Mouse (Mus musculus) CH12.LX (cell line): ENCODE data around the gene Artn. TPM values are rescaled to one million over a fixed set of nuclear protein-coding genes. Genes with fewer than 3 reads are reported as not detected.

Source experiments
- DNase-seq: peaks from one replicate; pipeline ENCODE4 v3.0.0-alpha.2; 2013; ENCODE audit errors: extremely low read depth
- H3K27ac ChIP-seq: 2 replicates; pipeline ENCODE4 v1.5.1; 2012; ENCODE audit warnings: low read depth, mild to moderate bottlenecking, control low read depth, moderate library complexity; ENCODE audit not compliant: insufficient read depth
- H3K27me3 ChIP-seq: replicated peaks from 2 replicates; pipeline ENCODE3; 2012; ENCODE audit warnings: inconsistent platforms
- H3K36me3 ChIP-seq, 2 experiments: replicated peaks in 1 of 2; 2 replicates each; pipeline versions ENCODE3 to v1.6.1; 2012; ENCODE audit warnings: inconsistent platforms in 1 of 2, low read length in 1 of 2, mild to moderate bottlenecking in 1 of 2, mixed read lengths in 1 of 2, moderate library complexity in 1 of 2; ENCODE audit not compliant: control insufficient read depth in 1 of 2, insufficient read depth in 1 of 2
- H3K4me1 ChIP-seq, 2 experiments: 2 replicates each; pipeline ENCODE4 v1.6.1; 2012; ENCODE audit warnings: inconsistent platforms in 1 of 2, moderate library complexity in 1 of 2; ENCODE audit not compliant: insufficient read depth in 2 of 2, control insufficient read depth in 1 of 2
- H3K4me2 ChIP-seq: 2 replicates; pipeline ENCODE4 v1.6.1; 2012; ENCODE audit warnings: low read depth, mild to moderate bottlenecking, control low read depth; ENCODE audit not compliant: poor library complexity, insufficient read depth, severe bottlenecking
- H3K4me3 ChIP-seq, 3 experiments: fragments of 150-350 bp in 1 of 3; sonication (generic) in 1 of 3; replicated peaks in 1 of 3; 2 replicates each; pipeline versions ENCODE3 to v1.5.1; 2011 to 2012; ENCODE audit warnings: low read depth in 2 of 3, low read length in 2 of 3, mild to moderate bottlenecking in 2 of 3, moderate library complexity in 2 of 3, control low read depth in 1 of 3, improper control_type of control experiment in 1 of 3, inconsistent platforms in 1 of 3, mixed read lengths in 1 of 3; ENCODE audit not compliant: poor library complexity in 1 of 3
- H3K79me2 ChIP-seq: replicated peaks from 2 replicates; pipeline ENCODE4 v1.6.1; 2012; ENCODE audit warnings: mild to moderate bottlenecking, moderate library complexity; ENCODE audit not compliant: control insufficient read depth, poor library complexity, insufficient read depth, severe bottlenecking; ENCODE audit errors: extremely low read depth
- H3K9ac ChIP-seq: 2 replicates; pipeline ENCODE4 v1.6.1; 2012; ENCODE audit warnings: low read depth, mild to moderate bottlenecking, control low read depth, moderate library complexity; ENCODE audit not compliant: insufficient read depth
- H3K9me3 ChIP-seq: replicated peaks from 2 replicates; pipeline ENCODE3; 2012; ENCODE audit warnings: low read length, inconsistent platforms, mixed read lengths
- BHLHE40 ChIP-seq: IDR thresholded peaks from 2 replicates; pipeline ENCODE4 v1.6.1; 2011; ENCODE audit warnings: mild to moderate bottlenecking, low read depth, low read length, improper control_type of control experiment
- ETS1 ChIP-seq: conservative IDR thresholded peaks from 2 replicates; pipeline ENCODE4 v1.6.1; 2012; ENCODE audit warnings: low read depth, mild to moderate bottlenecking, inconsistent platforms, low read length, improper control_type of control experiment, moderate library complexity
- GABPA ChIP-seq: IDR thresholded peaks from 2 replicates; pipeline ENCODE4 v1.6.1; 2012; ENCODE audit warnings: low read depth, low read length, improper control_type of control experiment, inconsistent platforms; ENCODE audit not compliant: insufficient replicate concordance
- IRF4 ChIP-seq: IDR thresholded peaks from 2 replicates; pipeline ENCODE4 v1.6.1; 2014; ENCODE audit warnings: low read depth, mild to moderate bottlenecking, inconsistent platforms, low read length, improper control_type of control experiment
- JUN ChIP-seq: IDR thresholded peaks from 2 replicates; pipeline ENCODE4 v1.6.1; 2011; ENCODE audit warnings: low read depth, mild to moderate bottlenecking, low read length, improper control_type of control experiment, moderate library complexity; ENCODE audit not compliant: insufficient read depth
- MAZ ChIP-seq: IDR thresholded peaks from 2 replicates; pipeline ENCODE4 v1.6.1; 2012; ENCODE audit warnings: low read depth, mild to moderate bottlenecking, inconsistent platforms, low read length, improper control_type of control experiment, moderate library complexity
- MEF2A ChIP-seq: IDR thresholded peaks from 2 replicates; pipeline ENCODE4 v1.6.1; 2014; ENCODE audit warnings: low read depth, mild to moderate bottlenecking, inconsistent platforms, low read length, improper control_type of control experiment, borderline replicate concordance
- MYC ChIP-seq: IDR thresholded peaks from 2 replicates; pipeline ENCODE4 v1.6.1; 2011; ENCODE audit warnings: low read depth, mild to moderate bottlenecking, improper control_type of control experiment, low read length
- NELFE ChIP-seq: IDR thresholded peaks from 2 replicates; pipeline ENCODE4 v1.6.1; 2011; ENCODE audit warnings: low read depth, low read length, improper control_type of control experiment
- POLR2A ChIP-seq: IDR thresholded peaks from 2 replicates; pipeline ENCODE4 v1.6.1; 2011; ENCODE audit warnings: low read depth, mild to moderate bottlenecking, improper control_type of control experiment, low read length
- SIN3A ChIP-seq: IDR thresholded peaks from 2 replicates; pipeline ENCODE4 v1.6.1; 2012; ENCODE audit warnings: low read length, improper control_type of control experiment, inconsistent platforms
- SMC3 ChIP-seq: IDR thresholded peaks from 2 replicates; pipeline ENCODE4 v1.6.1; 2011; ENCODE audit warnings: low read depth, low read length, improper control_type of control experiment
- TBP ChIP-seq: conservative IDR thresholded peaks from 2 replicates; pipeline ENCODE4 v1.6.1; 2011; ENCODE audit warnings: low read depth, low read length, improper control_type of control experiment
- ZKSCAN1 ChIP-seq: IDR thresholded peaks from 2 replicates; pipeline ENCODE4 v1.6.1; 2012; ENCODE audit warnings: low read depth, inconsistent platforms, low read length, improper control_type of control experiment, borderline replicate concordance
- ZMIZ1 ChIP-seq: IDR thresholded peaks from 2 replicates; pipeline ENCODE4 v1.6.1; 2012; ENCODE audit warnings: low read depth, mild to moderate bottlenecking, inconsistent platforms, low read length, improper control_type of control experiment
- dilution Hi-C: fragments of 300-500 bp; cut with MboI; formaldehyde crosslinking; loops from 2 replicates; pipeline ENCODE4 v1.14.3; 2020; ENCODE audit warnings: low sequenced_read_pairs; ENCODE audit not compliant: extremely low pct_unique_long_range_greater_than_20kb, extremely low pct_ligation_motif_present
- in situ Hi-C: fragments of 300-500 bp; cut with MboI; formaldehyde crosslinking; loops from 3 replicates; pipeline ENCODE4 v1.14.3; 2019; ENCODE audit warnings: low sequenced_read_pairs, low pct_ligation_motif_present, low pct_unique_long_range_greater_than_20kb, mixed read lengths
- polyA plus RNA-seq: library from polyadenylated mRNA; unstranded; fragments of >175 nt; gene quantifications from 2 replicates; pipeline ENCODE4 v1.2.1, GENCODE M21; 2012; ENCODE audit warnings: low read depth; ENCODE audit not compliant: insufficient read length
- total RNA-seq, 2 experiments: library from RNA; depleted of rRNA; stranded (reverse); fragments of 300-350 nt in 1 of 2; fragments of >200 nt in 1 of 2; gene quantifications; 2 replicates each; pipeline ENCODE4 v1.2.3; 2012 to 2014

Gene Artn
- total and polyA plus RNA-seq, 3 experiments, result not detected

GRCm38 (mm10) chr4:117912685-117913273 is 16.8 kb downstream of the Artn start:
- Histone ChIP-seq H3K36me3 (peaks cover 17 to 55% of the 10 kb centered on the region in 2 experiments), H3K79me2 (peaks cover 12% of the 10 kb centered on the region; the same call in 1 of the 2 replicates), H3K9ac (no peak overlapping the region), H3K27me3 (no peaks in the 10 kb centered on the region), H3K9me3 (no peaks in the 10 kb centered on the region)
- in situ Hi-C loops, result loop anchor here (10.0 kb wide), 1 partner anchor 152 kb away; no protein-coding TSS in a partner anchor
- no peak for DNase-seq
- no peak for TF ChIP-seq SMC3
- TF ChIP-seq, all 38 proteins: peak for 0
- Histone ChIP-seq H3K27ac (no peak overlapping the region), H3K4me2 (no peak overlapping the region), H3K4me1 (peaks cover 6 to 53% of the 10 kb centered on the region in 2 experiments; a peak in 3 of 4 replicates), H3K4me3 (no peak overlapping the region)
- dilution Hi-C loops, result no loop called here

GRCm38 (mm10) chr4:117912131-117912561 is 17.4 kb downstream of the Artn start:
- Histone ChIP-seq H3K27me3 (no peaks in the 10 kb centered on the region), H3K27ac (no peak overlapping the region), H3K9me3 (no peaks in the 10 kb centered on the region), H3K36me3 (peaks cover 21 to 57% of the 10 kb centered on the region in 2 experiments), H3K79me2 (peaks cover 12% of the 10 kb centered on the region; the same call in 1 of the 2 replicates), H3K4me1 (peaks cover 6 to 49% of the 10 kb centered on the region in 2 experiments; a peak in 3 of 4 replicates), H3K4me2 (no peak overlapping the region), H3K4me3 (no peak overlapping the region), H3K9ac (no peak overlapping the region)
- in situ Hi-C loops (loop anchor here (10.0 kb wide), 1 partner anchor 153 kb away; no protein-coding TSS in a partner anchor), dilution Hi-C loops (no loop called here)
- TF ChIP-seq SIN3A (no peak), MYC (no peak), TBP (no peak), JUN (no peak)
- DNase-seq, result no peak

- Histone ChIP-seq H3K27me3 (no peaks in the 10 kb centered on the region), H3K4me1 (peaks cover 6 to 34% of the 10 kb centered on the region in 2 experiments; a peak in 3 of 4 replicates), H3K9ac (no peak overlapping the region), H3K27ac (no peak overlapping the region), H3K36me3 (peaks cover 42 to 82% of the 10 kb centered on the region in 2 experiments), H3K79me2 (peaks cover 9% of the 10 kb centered on the region; the same call in 1 of the 2 replicates), H3K4me2 (no peak overlapping the region), H3K9me3 (no peaks in the 10 kb centered on the region), H3K4me3 (no peak overlapping the region)
- no peak for DNase-seq
- in situ Hi-C loops, result no loop called here
- TF ChIP-seq ETS1 (no peak), ZKSCAN1 (no peak), TBP (no peak), IRF4 (no peak), BHLHE40 (no peak), MAZ (no peak), SMC3 (no peak), ZMIZ1 (no peak), POLR2A (no peak), MEF2A (no peak), GABPA (no peak), NELFE (no peak)
- dilution Hi-C loops, result no loop called here
These were observed 20.6 kb downstream of the Artn start for GRCm38 (mm10) chr4:117908834-117909453.
